Mouse (Mus musculus): ENCODE results near the gene Fbf1. TPM values are rescaled to one million over a fixed set of nuclear protein-coding genes. Genes with fewer than 3 reads are reported as not detected.

The Fbf1 gene
- 10 to 100 TPM; 14.8 to 15.0 TPM for total RNA-seq (2021)
- 11.8 and 17.6 TPM in 2 replicates for polyA plus RNA-seq (2012; rRNA removed)
- long read RNA-seq, partial matches to known transcripts, result 3 of 8 reads
- long read RNA-seq, other reads (novel, unspliced or antisense), result 5 of 8 reads

GRCm38 (mm10) chr11:116167884-116168439 is at the start of gene Fbf1:
Gene Fbf1, minus strand, starts transcription at chr11:116168166.
- peak; percentile 95 to 96 for DNase-seq
- Histone ChIP-seq H3K9ac (ENCODE audit: low read depth, low read length) (peak within 1 kb of the TSS; percentile 87), H3K27ac (peak within 1 kb of the TSS; percentile 81), H3K27me3 (ENCODE audit: control insufficient read depth, insufficient read depth, low read length) (no peaks in the 10 kb centered on the region), H3K36me3 (ENCODE audit: control insufficient read depth, insufficient read depth, low read length) (no peaks in the 10 kb centered on the region), H3K4me3 (peak within 1 kb of the TSS; percentile 81), H3K79me2 (replicated peaks; ENCODE audit: control insufficient read depth, insufficient read depth, low read length) (no peaks in the 10 kb centered on the region), H3K4me1 (ENCODE audit: control insufficient read depth, insufficient read depth, low read length) (no peaks in the 10 kb centered on the region; the same call in 1 of the 2 replicates)
- TF ChIP-seq EP300 (IDR thresholded peaks at IDR 0.05; ENCODE audit: insufficient read depth, low read depth, low read length) (peak; percentile 75; the same call in 1 of the 2 replicates), POLR2A (IDR thresholded peaks at IDR 0.05; ENCODE audit: insufficient read depth, low read depth, low read length) (peak; percentile 89), CTCF (IDR thresholded peaks at IDR 0.05) (peak; percentile 9; the same call in 1 of the 2 replicates)
- under 1% methylated on average over 40 of the region's 40 CpGs for whole genome bisulfite sequencing
- intact Hi-C loops (cut with DNase I), result loop anchor here (2.0 kb wide), 2 partner anchors 25 to 51 kb away; no protein-coding TSS in a partner anchor

- H3K79me2 ChIP-seq (replicated peaks; ENCODE audit: control insufficient read depth, insufficient read depth, low read length), result no peaks in the 10 kb centered on the region
- H3K36me3 ChIP-seq (ENCODE audit: control insufficient read depth, insufficient read depth, low read length), result no peaks in the 10 kb centered on the region
- H3K27ac ChIP-seq, result no peak overlapping the region
- no peak overlapping the region for H3K9ac ChIP-seq (ENCODE audit: low read depth, low read length)
- peaks cover 20% of the 10 kb centered on the region for H3K4me1 ChIP-seq (ENCODE audit: control insufficient read depth, insufficient read depth, low read length)
- DNase-seq, result no peak
- WGBS, result 83% methylated on average over 11 of the region's 11 CpGs
- no peak overlapping the region for H3K4me3 ChIP-seq
- H3K27me3 ChIP-seq (ENCODE audit: control insufficient read depth, insufficient read depth, low read length), result no peaks in the 10 kb centered on the region
- intact Hi-C loops (cut with DNase I), result loop anchor here (5.0 kb wide), 1 partner anchor 134 kb away; no protein-coding TSS in a partner anchor
- no peak for TF ChIP-seq POLR2A (IDR thresholded peaks at IDR 0.05; ENCODE audit: insufficient read depth, low read depth, low read length)
- TF ChIP-seq CTCF (IDR thresholded peaks at IDR 0.05), result no peak
- no peak for TF ChIP-seq EP300 (IDR thresholded peaks at IDR 0.05; ENCODE audit: insufficient read depth, low read depth, low read length)
Measured at GRCm38 (mm10) chr11:116216549-116216948, 48.6 kb upstream of the Fbf1 start.

- intact Hi-C loops (cut with DNase I), result loop anchor here (5.0 kb wide), 1 partner anchor 134 kb away; no protein-coding TSS in a partner anchor
- Histone ChIP-seq H3K27ac (no peak overlapping the region), H3K36me3 (ENCODE audit: control insufficient read depth, insufficient read depth, low read length) (no peaks in the 10 kb centered on the region), H3K79me2 (replicated peaks; ENCODE audit: control insufficient read depth, insufficient read depth, low read length) (no peaks in the 10 kb centered on the region), H3K4me3 (no peak overlapping the region), H3K4me1 (ENCODE audit: control insufficient read depth, insufficient read depth, low read length) (peaks cover 20% of the 10 kb centered on the region), H3K27me3 (ENCODE audit: control insufficient read depth, insufficient read depth, low read length) (no peaks in the 10 kb centered on the region), H3K9ac (ENCODE audit: low read depth, low read length) (no peak overlapping the region)
- TF ChIP-seq CTCF (IDR thresholded peaks at IDR 0.05) (no peak), POLR2A (IDR thresholded peaks at IDR 0.05; ENCODE audit: insufficient read depth, low read depth, low read length) (no peak), EP300 (IDR thresholded peaks at IDR 0.05; ENCODE audit: insufficient read depth, low read depth, low read length) (no peak)
- WGBS, result 94% methylated on average over 6 of the region's 6 CpGs
- no peak for DNase-seq
Measured at GRCm38 (mm10) chr11:116215991-116216390, 48.0 kb upstream of the Fbf1 start.

GRCm38 (mm10) chr11:116215181-116215580 is 47.2 kb upstream of the Fbf1 start:
- Histone ChIP-seq H3K27ac (no peak overlapping the region), H3K9ac (ENCODE audit: low read depth, low read length) (no peak overlapping the region), H3K36me3 (ENCODE audit: control insufficient read depth, insufficient read depth, low read length) (no peaks in the 10 kb centered on the region), H3K27me3 (ENCODE audit: control insufficient read depth, insufficient read depth, low read length) (no peaks in the 10 kb centered on the region), H3K79me2 (replicated peaks; ENCODE audit: control insufficient read depth, insufficient read depth, low read length) (no peaks in the 10 kb centered on the region), H3K4me1 (ENCODE audit: control insufficient read depth, insufficient read depth, low read length) (peaks cover 20% of the 10 kb centered on the region), H3K4me3 (no peak overlapping the region)
- intact Hi-C loops (cut with DNase I), result loop anchor here (5.0 kb wide), 1 partner anchor 133 kb away; no protein-coding TSS in a partner anchor
- DNase-seq, result no peak
- 93% methylated on average over 7 of the region's 7 CpGs for WGBS
- TF ChIP-seq CTCF (IDR thresholded peaks at IDR 0.05), result peak; percentile 44
- TF ChIP-seq POLR2A (IDR thresholded peaks at IDR 0.05; ENCODE audit: insufficient read depth, low read depth, low read length), result no peak

GRCm38 (mm10) chr11:116213877-116214510 is 46.0 kb upstream of the Fbf1 start:
- no peak for TF ChIP-seq EP300 (IDR thresholded peaks at IDR 0.05; ENCODE audit: insufficient read depth, low read depth, low read length)
- TF ChIP-seq CTCF (IDR thresholded peaks at IDR 0.05), result no peak
- peaks cover 14% of the 10 kb centered on the region for H3K4me1 ChIP-seq (ENCODE audit: control insufficient read depth, insufficient read depth, low read length)
- H3K27me3 ChIP-seq (ENCODE audit: control insufficient read depth, insufficient read depth, low read length), result no peaks in the 10 kb centered on the region
- H3K9ac ChIP-seq (ENCODE audit: low read depth, low read length), result no peak overlapping the region
- no peak overlapping the region for H3K27ac ChIP-seq
- DNase-seq, result no peak
- no peaks in the 10 kb centered on the region for H3K79me2 ChIP-seq (replicated peaks; ENCODE audit: control insufficient read depth, insufficient read depth, low read length)
- H3K36me3 ChIP-seq (ENCODE audit: control insufficient read depth, insufficient read depth, low read length), result no peaks in the 10 kb centered on the region
- intact Hi-C loops (cut with DNase I), result no loop called here
- no peak overlapping the region for H3K4me3 ChIP-seq
- WGBS, result 78% methylated on average over 13 of the region's 13 CpGs

GRCm38 (mm10) chr11:116212847-116213246 is 44.9 kb upstream of the Fbf1 start:
- Histone ChIP-seq H3K27ac (no peak overlapping the region), H3K4me1 (ENCODE audit: control insufficient read depth, insufficient read depth, low read length) (peaks cover 4% of the 10 kb centered on the region), H3K36me3 (ENCODE audit: control insufficient read depth, insufficient read depth, low read length) (no peaks in the 10 kb centered on the region), H3K4me3 (no peak overlapping the region), H3K9ac (ENCODE audit: low read depth, low read length) (no peak overlapping the region), H3K79me2 (replicated peaks; ENCODE audit: control insufficient read depth, insufficient read depth, low read length) (no peaks in the 10 kb centered on the region), H3K27me3 (ENCODE audit: control insufficient read depth, insufficient read depth, low read length) (no peaks in the 10 kb centered on the region)
- 94% methylated on average over 6 of the region's 6 CpGs for WGBS
- intact Hi-C loops (cut with DNase I), result no loop called here
- TF ChIP-seq EP300 (IDR thresholded peaks at IDR 0.05; ENCODE audit: insufficient read depth, low read depth, low read length) (no peak), POLR2A (IDR thresholded peaks at IDR 0.05; ENCODE audit: insufficient read depth, low read depth, low read length) (no peak), CTCF (IDR thresholded peaks at IDR 0.05) (no peak)
- no peak for DNase-seq

All from heart, adult 2 months (tissue).